Mouse (Mus musculus) kidney, adult 18-20 months (tissue): Measurements from ENCODE around the gene Cdc5l.
"Not testable (repeated sequence)": the region's sequence is repeated elsewhere in the genome, so short reads cannot be mapped to it uniquely, and the experiment has no call there.

Experiments
- DNase-seq: peaks from one replicate; pipeline ENCODE4 v3.0.0; 2021

The Cdc5l gene

GRCm38 (mm10) chr17:45433419-45434261 is at the start of gene Cdc5l:
Gene Cdc5l, minus strand, starts transcription at chr17:45433737.
- peak; percentile 96 for DNase-seq

- DNase-seq, result no peak
Observed at GRCm38 (mm10) chr17:45480429-45480828, 46.9 kb upstream of the Cdc5l start.

- DNase-seq, result peak; percentile 81
Observed at GRCm38 (mm10) chr17:45478234-45478825, 44.8 kb upstream of the Cdc5l start.

- peak; percentile 43 for DNase-seq
Observed at GRCm38 (mm10) chr17:45474669-45475465, 41.3 kb upstream of the Cdc5l start, which contains the start of gene Spats1. Gene Spats1, minus strand, starts transcription at chr17:45475415.

- DNase-seq, result no peak
Observed at GRCm38 (mm10) chr17:45474146-45474545, 40.6 kb upstream of the Cdc5l start.

GRCm38 (mm10) chr17:45473667-45474066 is 40.1 kb upstream of the Cdc5l start:
- no peak for DNase-seq

GRCm38 (mm10) chr17:45470726-45471125 is 37.2 kb upstream of the Cdc5l start:
- no peak for DNase-seq

- DNase-seq, result no peak
Observed at GRCm38 (mm10) chr17:45468302-45468701, 34.8 kb upstream of the Cdc5l start.

GRCm38 (mm10) chr17:45466701-45467100 is 33.2 kb upstream of the Cdc5l start:
- no peak for DNase-seq

- no peak for DNase-seq
Observed at GRCm38 (mm10) chr17:45464255-45464654, 30.7 kb upstream of the Cdc5l start.

- DNase-seq, result no peak
Observed at GRCm38 (mm10) chr17:45462506-45462905, 29.0 kb upstream of the Cdc5l start.

- DNase-seq, result no peak
Observed at GRCm38 (mm10) chr17:45459062-45459461, 25.5 kb upstream of the Cdc5l start.

GRCm38 (mm10) chr17:45458516-45458915 is 25.0 kb upstream of the Cdc5l start:
- no peak for DNase-seq

- no peak for DNase-seq
Observed at GRCm38 (mm10) chr17:45457487-45457886, 23.9 kb upstream of the Cdc5l start.

GRCm38 (mm10) chr17:45456260-45457152 is 23.0 kb upstream of the Cdc5l start:
- DNase-seq, result no peak

GRCm38 (mm10) chr17:45455783-45456182 is 22.2 kb upstream of the Cdc5l start:
- DNase-seq, result not testable (repeated sequence)

- no peak for DNase-seq
Observed at GRCm38 (mm10) chr17:45454794-45455193, 21.3 kb upstream of the Cdc5l start.

GRCm38 (mm10) chr17:45452271-45452670 is 18.7 kb upstream of the Cdc5l start:
- no peak for DNase-seq

GRCm38 (mm10) chr17:45450153-45450552 is 16.6 kb upstream of the Cdc5l start:
- DNase-seq, result no peak

GRCm38 (mm10) chr17:45449586-45449985 is 16.0 kb upstream of the Cdc5l start:
- DNase-seq, result no peak

GRCm38 (mm10) chr17:45447063-45447462 is 13.5 kb upstream of the Cdc5l start:
- DNase-seq, result no peak

- DNase-seq, result no peak
Observed at GRCm38 (mm10) chr17:45445923-45446322, 12.4 kb upstream of the Cdc5l start.

- no peak for DNase-seq
Observed at GRCm38 (mm10) chr17:45434262-45434590, 689 bp upstream of the Cdc5l start.
